Mouse (Mus musculus): ENCODE results near the gene Fblim1.
"Not testable (repeated sequence)": the region's sequence is repeated elsewhere in the genome, so short reads cannot be mapped to it uniquely, and the experiment has no call there.

Gene Fblim1

GRCm38 (mm10) chr4:141598894-141599250 is 7.0 kb downstream of the Fblim1 start:
- no peak for DNase-seq

- peak; percentile 91 for DNase-seq
These were observed 7.5 kb downstream of the Fblim1 start for GRCm38 (mm10) chr4:141598199-141598893.

- DNase-seq, result no peak
These were observed 9.1 kb downstream of the Fblim1 start for GRCm38 (mm10) chr4:141596700-141597328.

GRCm38 (mm10) chr4:141595605-141596268 is 10.2 kb downstream of the Fblim1 start:
- DNase-seq, result peak; percentile 77

GRCm38 (mm10) chr4:141595138-141595537 is 10.8 kb downstream of the Fblim1 start:
- no peak for DNase-seq

DNA sequence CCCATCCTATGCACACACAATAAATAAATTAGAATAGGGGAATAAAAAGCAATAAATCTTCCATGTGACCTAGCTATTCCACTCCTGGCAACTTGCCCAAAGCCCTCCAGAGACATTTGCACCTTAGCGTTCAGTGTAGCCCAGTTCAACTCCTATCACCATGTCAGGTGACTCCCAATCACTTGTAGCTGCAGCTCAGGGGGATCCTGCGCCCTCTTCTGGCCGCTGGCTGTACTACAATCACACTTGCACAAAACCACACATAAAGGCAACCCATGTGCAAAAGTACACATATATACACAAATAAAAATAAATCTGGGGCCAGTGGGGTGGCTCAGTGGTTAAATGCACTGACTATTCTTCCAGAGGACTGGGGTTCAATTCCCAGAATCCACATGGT is 14.3 kb downstream of the Fblim1 start:
- peak; percentile 63 for DNase-seq

GRCm38 (mm10) chr4:141583919-141584318 is 22.0 kb downstream of the Fblim1 start:
- no peak for DNase-seq

DNA sequence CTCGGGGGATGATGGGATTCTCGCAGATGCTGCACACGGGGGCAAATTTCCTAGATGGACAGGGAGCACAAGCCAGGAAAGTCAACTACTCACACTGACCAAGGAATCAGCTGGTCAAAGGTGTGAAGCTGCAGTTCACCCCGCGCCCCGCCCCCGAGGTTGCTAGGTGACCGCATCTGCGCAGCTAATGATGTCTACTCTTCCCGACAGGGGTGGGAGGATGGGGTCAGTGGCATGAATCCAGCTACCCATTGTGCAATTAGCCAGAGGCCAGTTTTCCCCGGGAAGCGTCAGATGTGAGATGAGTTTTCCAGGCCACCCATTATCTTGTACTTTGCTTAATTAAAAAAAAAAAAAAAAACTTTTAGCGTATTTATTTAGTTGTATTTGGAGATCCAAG is 24.8 kb downstream of the Fblim1 start:
- DNase-seq, result peak; percentile 34

DNA sequence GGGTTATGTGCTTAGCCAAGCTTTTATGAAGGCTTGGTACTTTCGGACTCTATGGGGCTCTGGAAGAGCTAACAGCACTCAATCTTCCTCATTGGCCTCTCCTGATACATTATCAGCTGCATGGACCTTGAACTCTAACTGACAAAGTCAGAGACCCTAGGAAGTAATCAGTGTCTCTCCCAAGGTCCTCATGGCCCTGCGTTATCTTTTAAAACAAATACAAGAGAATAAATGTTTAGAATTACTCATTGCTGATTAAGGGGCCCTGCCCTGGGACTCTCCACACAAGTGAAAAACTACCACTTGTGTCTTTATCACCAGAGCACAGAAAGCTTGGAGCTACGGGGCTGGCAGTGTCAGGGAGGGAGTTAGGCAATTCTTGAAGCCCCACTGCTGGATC is 27.1 kb downstream of the Fblim1 start:
- DNase-seq, result no peak

- no peak for DNase-seq
These were observed 29.0 kb downstream of the Fblim1 start for GRCm38 (mm10) chr4:141576877-141577276.

DNA sequence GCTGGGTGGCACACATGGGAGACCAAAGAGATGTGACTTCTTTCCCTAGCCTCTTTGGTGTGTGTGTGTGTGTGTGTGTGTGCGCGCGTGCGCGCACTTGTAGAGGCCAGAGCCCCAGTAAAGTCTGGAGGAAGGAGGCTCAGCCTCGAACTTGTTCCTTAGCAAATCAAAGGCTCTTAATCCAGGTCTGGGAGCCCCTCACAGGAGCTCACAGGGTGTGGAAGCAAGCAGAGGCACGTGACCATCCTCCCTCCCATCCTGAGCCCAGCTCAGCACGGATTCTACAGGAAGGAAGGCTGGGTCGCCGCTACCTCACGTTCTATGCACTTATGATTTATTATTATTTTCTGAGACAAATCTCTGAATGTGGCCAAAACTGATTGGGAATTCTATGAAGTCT is 29.5 kb downstream of the Fblim1 start:
- no peak for DNase-seq

- DNase-seq, result peak; percentile 94
These were observed 30.9 kb downstream of the Fblim1 start for GRCm38 (mm10) chr4:141574789-141575702.

DNA sequence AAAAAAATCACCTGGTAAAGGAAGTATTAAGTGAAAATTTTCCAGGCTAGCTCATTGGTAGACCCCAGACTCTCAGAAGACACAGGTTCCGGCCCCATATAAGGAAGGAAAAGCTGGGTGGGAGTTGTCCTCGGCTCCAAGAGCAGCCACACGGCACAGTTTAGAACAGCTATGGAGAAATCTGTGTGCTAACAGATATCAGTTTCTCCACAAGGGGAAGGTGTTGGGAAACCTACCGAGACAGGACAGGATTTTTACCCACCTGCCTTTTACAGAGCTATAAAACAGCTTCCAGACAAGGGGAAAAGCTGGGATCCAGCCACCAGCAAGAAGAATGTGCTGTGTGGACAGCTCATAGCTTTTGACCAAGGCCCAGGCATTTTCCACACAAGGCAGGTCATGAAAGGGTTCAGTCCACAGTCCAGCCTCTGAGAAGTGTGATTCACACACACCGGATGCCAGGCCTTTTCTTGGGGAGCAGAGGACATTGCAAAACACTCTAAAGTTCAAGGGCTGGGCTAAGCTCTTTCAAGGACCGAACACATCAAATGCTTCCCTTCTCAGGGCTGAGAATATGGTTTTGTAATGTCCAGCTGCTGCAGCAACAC is 32.4 kb downstream of the Fblim1 start:
- DNase-seq, result peak; percentile 75

DNA sequence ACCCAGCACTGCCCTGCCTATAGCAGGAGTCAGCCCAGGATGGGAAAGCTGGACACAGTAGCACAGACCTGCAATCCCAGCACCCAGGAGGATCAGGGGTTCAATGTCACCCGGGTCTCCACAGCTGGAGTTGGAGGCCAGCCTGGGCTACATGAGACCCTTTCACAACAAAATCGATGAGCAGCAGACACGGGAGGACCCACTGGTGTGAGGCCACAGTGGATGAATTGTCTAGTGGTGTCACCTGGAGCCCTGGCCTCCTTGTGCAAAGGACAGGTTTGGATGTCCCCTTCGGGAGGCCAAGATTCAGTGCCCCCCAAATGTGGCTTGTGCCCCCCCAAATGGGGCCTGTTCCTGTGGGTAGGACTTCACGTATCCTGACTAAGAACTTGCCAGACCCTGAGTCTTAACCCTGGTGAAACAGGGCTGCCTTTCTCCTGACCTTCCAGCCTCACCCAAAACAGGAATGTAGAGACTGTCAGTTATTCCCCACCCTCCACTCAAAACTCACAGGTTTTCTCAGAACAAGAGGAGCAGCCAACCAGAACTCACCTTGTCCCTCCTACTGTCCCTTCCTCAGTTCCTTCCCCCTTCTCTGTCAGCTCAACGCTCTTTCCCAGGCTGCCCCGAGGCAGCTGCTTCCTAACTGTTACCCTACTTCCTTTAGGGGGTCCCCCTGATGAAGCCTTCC is 33.1 kb downstream of the Fblim1 start:
- no peak for DNase-seq

- no peak for DNase-seq
These were observed 34.0 kb downstream of the Fblim1 start for GRCm38 (mm10) chr4:141571934-141572333.

DNA sequence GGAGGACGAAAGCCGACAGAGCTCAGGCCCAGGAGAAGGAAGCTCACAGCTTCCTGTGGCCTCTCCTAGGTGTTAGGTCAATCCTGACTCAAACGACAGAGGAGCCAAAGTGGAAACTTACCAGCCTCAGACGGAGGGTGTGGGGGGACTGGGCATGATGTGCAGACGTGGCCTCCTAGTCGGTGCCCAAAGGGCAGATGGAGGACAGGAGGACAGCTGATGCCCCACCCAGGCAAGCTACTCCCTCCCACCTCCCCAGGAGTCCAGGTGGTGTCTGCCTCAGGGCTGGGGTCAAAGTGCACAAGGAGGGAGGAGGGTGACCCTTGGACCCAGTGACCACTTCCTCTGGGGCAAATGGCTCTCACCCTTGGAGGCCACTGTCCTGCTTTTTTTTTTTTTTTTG is 34.6 kb downstream of the Fblim1 start:
- peak; percentile 75 for DNase-seq

- DNase-seq, result no peak
These were observed 35.1 kb downstream of the Fblim1 start for GRCm38 (mm10) chr4:141570821-141571220.

DNA sequence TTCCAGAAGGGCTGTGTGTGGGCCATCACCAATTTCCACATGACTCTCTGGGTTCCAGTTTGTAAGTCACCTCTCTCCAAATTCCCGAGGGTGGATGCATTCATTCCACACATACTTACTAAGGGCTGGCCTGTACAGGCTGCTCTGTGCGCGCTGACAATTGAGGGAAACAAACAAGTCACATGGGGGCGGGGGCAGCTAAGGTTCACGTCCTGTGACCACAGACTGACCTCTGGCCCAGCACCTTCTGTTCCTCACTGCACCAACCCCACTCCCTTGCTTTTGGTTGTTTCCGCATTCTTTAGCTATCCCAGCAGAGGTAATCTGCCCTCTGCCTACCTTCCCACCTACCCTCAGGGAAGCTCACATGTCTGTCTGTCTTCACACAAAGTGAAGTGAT is 35.9 kb downstream of the Fblim1 start:
- peak; percentile 81 for DNase-seq

DNA sequence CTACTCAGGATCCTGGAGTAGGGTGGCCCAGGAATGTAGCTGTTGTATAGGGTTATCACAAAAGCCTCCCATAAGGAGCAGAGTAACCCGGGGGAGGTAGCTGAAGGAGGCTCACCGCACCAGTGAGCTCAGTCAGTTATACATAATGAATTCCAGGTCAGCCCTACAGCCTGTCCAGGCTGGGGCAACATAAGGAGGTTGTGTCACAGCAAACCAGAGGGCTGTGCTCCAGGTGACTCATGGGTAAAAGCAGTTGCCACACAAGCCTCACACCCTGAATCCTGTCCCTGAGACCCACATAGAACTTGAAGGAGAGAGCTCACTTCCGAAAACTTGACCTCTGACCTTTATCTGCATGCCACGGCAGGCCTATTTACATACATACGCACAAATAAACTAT is 36.9 kb downstream of the Fblim1 start:
- no peak for DNase-seq

GRCm38 (mm10) chr4:141567174-141567573 is 38.7 kb downstream of the Fblim1 start:
- DNase-seq, result not testable (repeated sequence)

- DNase-seq, result no peak
These were observed 39.7 kb downstream of the Fblim1 start for GRCm38 (mm10) chr4:141566187-141566586.

- DNase-seq, result peak; percentile 58
These were observed 40.6 kb downstream of the Fblim1 start for GRCm38 (mm10) chr4:141565325-141565724.
